Mouse (Mus musculus) myocyte (in vitro differentiated cells): Measurements from ENCODE around the gene Pex11g. TPM values are rescaled to one million over a fixed set of nuclear protein-coding genes. Genes with fewer than 3 reads are reported as not detected.

Experiments
- H3K27me3 ChIP-seq: one replicate; pipeline ENCODE4 v1.6.1; 2011; ENCODE audit not compliant: control insufficient read depth, insufficient read depth, insufficient read length
- H3K36me3 ChIP-seq: one replicate; pipeline ENCODE4 v1.6.1; 2011; ENCODE audit not compliant: control insufficient read depth, insufficient read depth
- H3K4me2 ChIP-seq: one replicate; pipeline ENCODE4 v1.6.1; 2011; ENCODE audit warnings: low read depth, control low read depth
- H3K4me3 ChIP-seq: one replicate; pipeline ENCODE4 v1.5.1; 2011; ENCODE audit warnings: mild to moderate bottlenecking, control low read depth, moderate library complexity
- H3K79me2 ChIP-seq: one replicate; pipeline ENCODE4 v1.6.1; 2011; ENCODE audit not compliant: control insufficient read depth, insufficient read depth
- H3ac ChIP-seq: one replicate; pipeline ENCODE4 v1.6.1; 2011; ENCODE audit not compliant: control insufficient read depth, insufficient read length
- CEBPB ChIP-seq: IDR thresholded peaks from 2 replicates; pipeline ENCODE4 v1.6.1; 2011; ENCODE audit warnings: mild to moderate bottlenecking, moderate library complexity; ENCODE audit not compliant: poor library complexity, insufficient read depth, severe bottlenecking
- E2F4 ChIP-seq: IDR thresholded peaks from one replicate; pipeline ENCODE4 v1.6.1; 2011; ENCODE audit warnings: mild to moderate bottlenecking, control low read depth, moderate library complexity; ENCODE audit not compliant: insufficient read depth
- MAX ChIP-seq: IDR thresholded peaks from one replicate; pipeline ENCODE4 v1.6.1; 2011; ENCODE audit warnings: low read depth, mild to moderate bottlenecking, control low read depth
- MYOD1 ChIP-seq, 3 experiments: IDR thresholded peaks; one replicate each; pipeline ENCODE4 v1.6.1; 2011; ENCODE audit warnings: control low read depth in 2 of 3, low read depth in 2 of 3, mild to moderate bottlenecking in 2 of 3, moderate library complexity in 1 of 3; ENCODE audit not compliant: insufficient read length in 2 of 3, control insufficient read depth in 1 of 3
- MYOG ChIP-seq, 3 experiments: IDR thresholded peaks; one replicate each; pipeline ENCODE4 v1.6.1; 2011; ENCODE audit warnings: control low read depth in 2 of 3, low read depth in 2 of 3, mild to moderate bottlenecking in 2 of 3; ENCODE audit not compliant: insufficient read length in 2 of 3, control insufficient read depth in 1 of 3, insufficient read depth in 1 of 3
- POLR2A ChIP-seq: IDR thresholded peaks from one replicate; pipeline ENCODE4 v1.6.1; 2011; ENCODE audit warnings: low read depth, mild to moderate bottlenecking, control low read depth, moderate library complexity; ENCODE audit not compliant: insufficient read length
- POLR2AphosphoS2 ChIP-seq: IDR thresholded peaks from one replicate; pipeline ENCODE4 v1.6.1; 2011; ENCODE audit warnings: low read depth, control low read depth; ENCODE audit not compliant: insufficient read length
- REST ChIP-seq: IDR thresholded peaks from one replicate; pipeline ENCODE4 v1.6.1; 2011; ENCODE audit warnings: mild to moderate bottlenecking, control low read depth, moderate library complexity; ENCODE audit not compliant: insufficient read depth, insufficient read length
- SRF ChIP-seq: IDR thresholded peaks from one replicate; pipeline ENCODE4 v1.6.1; 2011; ENCODE audit warnings: low read depth; ENCODE audit not compliant: control insufficient read depth, insufficient read length
- TCF12 ChIP-seq: IDR thresholded peaks from one replicate; pipeline ENCODE4 v1.6.1; 2011; ENCODE audit warnings: mild to moderate bottlenecking, control low read depth; ENCODE audit not compliant: poor library complexity, insufficient read depth, severe bottlenecking
- TCF3 ChIP-seq: IDR thresholded peaks from one replicate; pipeline ENCODE4 v1.6.1; 2011; ENCODE audit warnings: low read depth, control low read depth; ENCODE audit not compliant: insufficient read length
- USF1 ChIP-seq: IDR thresholded peaks from one replicate; pipeline ENCODE4 v1.6.1; 2011; ENCODE audit warnings: low read depth, mild to moderate bottlenecking, control low read depth, moderate library complexity
- polyA plus RNA-seq: library from polyadenylated mRNA; unstranded; fragments of >200 nt; fragmentation: generic; extraction: Trizol; gene quantifications from one replicate; pipeline ENCODE4 v1.2.1, GENCODE M21; 2012; ENCODE audit warnings: missing spikeins

Gene Pex11g
- polyA plus RNA-seq, 1 experiment = 5.5 TPM

- H3K79me2 ChIP-seq = no peaks in the 10 kb centered on the region
- H3K4me3 ChIP-seq = no peak overlapping the region
- no peaks in the 10 kb centered on the region for H3K27me3 ChIP-seq
- peaks cover 10% of the 10 kb centered on the region for H3K36me3 ChIP-seq
- H3ac ChIP-seq = no peak overlapping the region
- no peak for TF ChIP-seq REST
- no peak for TF ChIP-seq SRF
- peak in 2 of 3 experiments; percentile 6 to 53 for TF ChIP-seq MYOD1 (IDR thresholded peaks at IDR 0.05; ENCODE audit: control insufficient read depth in 1 of 3, insufficient read length in 2 of 3, low read depth in 2 of 3)
- H3K4me2 ChIP-seq = no peak overlapping the region
Measured at GRCm38 (mm10) chr8:3428426-3428825, 39.1 kb downstream of the Pex11g start.

- Histone ChIP-seq H3K4me2 (no peak overlapping the region), H3ac (no peak overlapping the region), H3K79me2 (no peaks in the 10 kb centered on the region), H3K27me3 (no peaks in the 10 kb centered on the region), H3K4me3 (no peak overlapping the region), H3K36me3 (peaks cover 5% of the 10 kb centered on the region)
- no peak for TF ChIP-seq POLR2AphosphoS2
- TF ChIP-seq POLR2A = no peak
- no peak for TF ChIP-seq E2F4
- TF ChIP-seq CEBPB = no peak
- TF ChIP-seq REST = no peak
- TF ChIP-seq TCF3 = no peak
- no peak for TF ChIP-seq MYOD1 (IDR thresholded peaks at IDR 0.05; ENCODE audit: control insufficient read depth in 1 of 3, insufficient read length in 2 of 3, low read depth in 2 of 3)
- TF ChIP-seq USF1 = no peak
- TF ChIP-seq MAX = no peak
- TF ChIP-seq SRF = no peak
- TF ChIP-seq MYOG (IDR thresholded peaks at IDR 0.05; ENCODE audit: control insufficient read depth in 1 of 3, insufficient read depth in 1 of 3, insufficient read length in 2 of 3, low read depth in 2 of 3) = no peak
- no peak for TF ChIP-seq TCF12
Measured at GRCm38 (mm10) chr8:3426211-3426610, 41.3 kb downstream of the Pex11g start.

- Histone ChIP-seq H3K4me2 (no peak overlapping the region), H3ac (no peak overlapping the region), H3K27me3 (no peaks in the 10 kb centered on the region), H3K79me2 (peaks cover 4% of the 10 kb centered on the region), H3K36me3 (no peaks in the 10 kb centered on the region), H3K4me3 (no peak overlapping the region)
- TF ChIP-seq MAX (no peak), MYOD1 (IDR thresholded peaks at IDR 0.05; ENCODE audit: control insufficient read depth in 1 of 3, insufficient read length in 2 of 3, low read depth in 2 of 3) (no peak), POLR2AphosphoS2 (no peak), E2F4 (no peak), POLR2A (no peak), TCF12 (no peak), CEBPB (no peak), TCF3 (no peak), MYOG (IDR thresholded peaks at IDR 0.05; ENCODE audit: control insufficient read depth in 1 of 3, insufficient read depth in 1 of 3, insufficient read length in 2 of 3, low read depth in 2 of 3) (no peak), REST (no peak), SRF (no peak)
Measured at GRCm38 (mm10) chr8:3425217-3425616, 42.3 kb downstream of the Pex11g start.

- no peak for TF ChIP-seq REST
- no peak for TF ChIP-seq E2F4
- TF ChIP-seq SRF = no peak
- no peak for TF ChIP-seq TCF12
- TF ChIP-seq MAX = no peak
- no peak for TF ChIP-seq POLR2A
- TF ChIP-seq MYOD1 (IDR thresholded peaks at IDR 0.05; ENCODE audit: control insufficient read depth in 1 of 3, insufficient read length in 2 of 3, low read depth in 2 of 3) = no peak
- no peak for TF ChIP-seq CEBPB
- TF ChIP-seq POLR2AphosphoS2 = no peak
- no peak for TF ChIP-seq MYOG (IDR thresholded peaks at IDR 0.05; ENCODE audit: control insufficient read depth in 1 of 3, insufficient read depth in 1 of 3, insufficient read length in 2 of 3, low read depth in 2 of 3)
- TF ChIP-seq USF1 = no peak
- TF ChIP-seq TCF3 = no peak
- no peak overlapping the region for H3K4me2 ChIP-seq
- H3K27me3 ChIP-seq = no peaks in the 10 kb centered on the region
- H3K4me3 ChIP-seq = no peak overlapping the region
- no peaks in the 10 kb centered on the region for H3K36me3 ChIP-seq
- H3ac ChIP-seq = no peak overlapping the region
- peaks cover 14% of the 10 kb centered on the region for H3K79me2 ChIP-seq
Measured at GRCm38 (mm10) chr8:3421507-3421906, 46.0 kb downstream of the Pex11g start.

- no peak overlapping the region for H3ac ChIP-seq
- H3K79me2 ChIP-seq = peaks cover 14% of the 10 kb centered on the region
- H3K36me3 ChIP-seq = no peaks in the 10 kb centered on the region
- no peak overlapping the region for H3K4me3 ChIP-seq
- no peak overlapping the region for H3K4me2 ChIP-seq
- H3K27me3 ChIP-seq = no peaks in the 10 kb centered on the region
- TF ChIP-seq POLR2AphosphoS2 (no peak), E2F4 (no peak), MYOG (IDR thresholded peaks at IDR 0.05; ENCODE audit: control insufficient read depth in 1 of 3, insufficient read depth in 1 of 3, insufficient read length in 2 of 3, low read depth in 2 of 3) (no peak), CEBPB (no peak)
Measured at GRCm38 (mm10) chr8:3420105-3420706, 47.3 kb downstream of the Pex11g start.
